Mouse (Mus musculus): ENCODE results near the gene Ndfip2.

The Ndfip2 gene

GRCm38 (mm10) chr14:105258379-105259034, at the start of gene Ndfip2:
Ndfip2 (plus strand) TSS chr14:105258573.
- DNase-seq, result peak; percentile 92

- no peak for DNase-seq
These were observed 38.6 kb upstream of the Ndfip2 start for GRCm38 (mm10) chr14:105219525-105220376.

GRCm38 (mm10) chr14:105222240-105222639, 36.1 kb upstream of the Ndfip2 start:
- no peak for DNase-seq

GRCm38 (mm10) chr14:105225790-105226189, 32.6 kb upstream of the Ndfip2 start:
- no peak for DNase-seq

GRCm38 (mm10) chr14:105232421-105232820, 26.0 kb upstream of the Ndfip2 start:
- DNase-seq, result peak; percentile 42

GRCm38 (mm10) chr14:105236596-105236995, 21.8 kb upstream of the Ndfip2 start:
- DNase-seq, result peak; percentile 7

GRCm38 (mm10) chr14:105237736-105238135, 20.6 kb upstream of the Ndfip2 start:
- DNase-seq, result no peak

- no peak for DNase-seq
These were observed 19.8 kb upstream of the Ndfip2 start for GRCm38 (mm10) chr14:105238450-105239038.

- no peak for DNase-seq
These were observed 18.3 kb upstream of the Ndfip2 start for GRCm38 (mm10) chr14:105240120-105240519.

- no peak for DNase-seq
These were observed 14.4 kb upstream of the Ndfip2 start for GRCm38 (mm10) chr14:105243805-105244443.

- DNase-seq, result no peak
These were observed 7.3 kb upstream of the Ndfip2 start for GRCm38 (mm10) chr14:105251038-105251437.

- DNase-seq, result no peak
These were observed 5.1 kb upstream of the Ndfip2 start for GRCm38 (mm10) chr14:105253304-105253703.

- DNase-seq, result no peak
These were observed 4.0 kb upstream of the Ndfip2 start for GRCm38 (mm10) chr14:105254401-105254800.

- peak; percentile 15 for DNase-seq
These were observed 2.8 kb upstream of the Ndfip2 start for GRCm38 (mm10) chr14:105255620-105256019.

GRCm38 (mm10) chr14:105259035-105259880, 885 bp downstream of the Ndfip2 start:
- DNase-seq, result peak; percentile 63

GRCm38 (mm10) chr14:105262923-105263322, 4.5 kb downstream of the Ndfip2 start:
- DNase-seq, result no peak

- DNase-seq, result peak; percentile 10
These were observed 8.7 kb downstream of the Ndfip2 start for GRCm38 (mm10) chr14:105267095-105267494.

GRCm38 (mm10) chr14:105272030-105272429, 13.7 kb downstream of the Ndfip2 start:
- DNase-seq, result no peak

GRCm38 (mm10) chr14:105272539-105272938, 14.2 kb downstream of the Ndfip2 start:
- DNase-seq, result no peak

GRCm38 (mm10) chr14:105275196-105275595, 16.8 kb downstream of the Ndfip2 start:
- DNase-seq, result no peak

GRCm38 (mm10) chr14:105277277-105277676, 18.9 kb downstream of the Ndfip2 start:
- no peak for DNase-seq

GRCm38 (mm10) chr14:105284062-105284461, 25.7 kb downstream of the Ndfip2 start:
- DNase-seq, result no peak
